Mouse (Mus musculus) embryo, embryonic 10 days (tissue): ENCODE results near the gene Prx.

ENCODE experiments used
- DNase-seq: peaks from one replicate; pipeline ENCODE4 v3.0.0-alpha.2; 2015; ENCODE audit warnings: low spot score

The Prx gene

DNA sequence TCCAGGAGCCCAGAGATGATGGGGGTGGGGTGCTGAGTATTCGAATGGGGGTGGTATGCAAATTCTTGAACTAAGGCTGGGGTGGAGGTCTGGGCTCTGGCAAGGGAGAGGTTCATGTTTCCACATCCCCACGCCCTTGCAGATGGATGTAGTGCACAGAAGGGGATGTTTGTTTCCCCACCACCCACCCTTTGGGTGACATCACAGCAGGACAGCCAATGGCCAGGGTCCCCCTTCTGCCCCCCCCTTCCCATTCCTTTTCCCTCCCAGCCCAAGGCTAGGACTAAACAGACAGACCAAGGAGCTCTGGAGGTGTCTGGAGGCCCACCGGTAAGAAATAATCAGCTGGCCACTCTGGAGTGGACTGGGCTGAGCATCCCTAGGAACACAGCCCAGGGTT lies at the start of gene Prx:
Prx (plus strand) TSS at position 289 of the 400 bp plus-strand sequence.
- DNase-seq: no peak

DNA sequence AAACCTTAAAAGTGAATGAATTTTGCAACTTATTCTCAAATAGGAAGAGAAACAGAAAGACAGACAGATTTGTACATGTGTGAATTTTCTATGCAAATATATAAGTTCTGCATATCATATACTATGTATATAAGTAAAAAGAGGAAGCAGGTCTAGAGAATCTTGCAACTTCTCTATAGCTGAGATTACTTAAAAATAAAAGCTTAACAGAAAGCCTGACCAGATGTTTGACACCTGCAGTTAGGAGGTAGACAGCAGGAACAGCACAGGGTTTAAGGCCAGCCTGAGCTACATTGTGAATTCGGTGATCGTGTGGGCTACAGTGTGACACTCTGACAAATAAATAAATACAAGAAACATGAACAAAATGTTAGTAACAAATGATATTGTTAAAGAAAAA lies 47.8 kb upstream of the Prx start:
- DNase-seq: no peak

DNA sequence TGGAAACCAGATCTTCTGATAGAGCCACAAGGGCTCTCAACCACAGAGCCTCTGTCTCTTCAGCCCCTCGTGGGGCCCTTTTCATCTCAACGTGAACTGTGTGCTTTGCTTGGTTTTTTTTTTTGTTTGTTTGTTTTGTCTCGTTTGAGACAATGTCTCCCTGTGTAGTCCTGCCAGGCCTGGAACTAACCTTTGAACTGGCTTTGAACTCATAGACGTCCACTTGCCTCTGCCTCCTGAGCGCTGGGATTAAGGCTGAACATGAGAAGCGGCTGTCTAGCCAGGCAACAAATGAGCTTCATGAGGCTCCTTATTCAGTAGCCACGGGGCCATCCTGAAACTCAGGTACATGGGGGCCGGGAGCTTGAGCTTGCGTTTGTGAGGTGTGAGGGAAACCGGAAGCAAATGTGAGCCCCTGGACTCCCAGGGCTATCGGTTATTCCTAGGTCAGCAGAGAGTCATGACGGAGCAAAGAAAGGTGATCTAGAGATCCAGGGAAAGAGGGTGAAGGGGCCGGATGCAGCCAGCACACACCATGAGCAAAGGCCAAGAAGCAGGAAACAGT lies 46.8 kb upstream of the Prx start:
- DNase-seq: no peak

DNA sequence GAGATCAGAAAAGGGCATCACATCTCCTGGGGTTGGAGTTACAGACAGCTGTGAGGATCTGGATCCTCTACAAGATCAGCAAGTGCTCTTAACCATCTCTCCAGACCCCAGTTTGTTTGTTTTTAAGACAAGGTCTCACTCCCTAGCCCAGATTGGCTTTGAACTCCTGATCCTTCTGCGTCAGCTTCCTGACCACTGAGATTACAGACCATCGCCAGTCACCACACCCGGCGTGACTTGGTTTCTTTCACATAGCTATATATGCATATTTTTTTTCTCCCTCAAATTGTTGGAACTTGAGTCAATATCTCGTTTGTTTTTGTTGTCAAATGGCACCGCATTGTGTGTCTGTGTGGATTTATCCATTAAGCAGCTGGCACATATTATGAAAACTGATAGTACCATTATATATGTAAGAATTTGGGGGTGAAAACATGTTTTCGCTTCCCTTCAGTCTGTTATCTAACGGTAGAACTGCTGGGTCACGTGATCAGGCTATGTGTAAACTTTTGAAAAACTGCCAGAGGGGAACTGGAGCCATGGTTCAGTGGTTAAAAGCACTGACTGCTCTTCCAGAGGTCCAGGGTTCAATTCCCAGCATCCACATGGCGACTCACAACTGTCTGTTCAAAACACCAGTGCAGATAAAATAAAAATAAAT lies 44.5 kb upstream of the Prx start:
- no peak for DNase-seq

DNA sequence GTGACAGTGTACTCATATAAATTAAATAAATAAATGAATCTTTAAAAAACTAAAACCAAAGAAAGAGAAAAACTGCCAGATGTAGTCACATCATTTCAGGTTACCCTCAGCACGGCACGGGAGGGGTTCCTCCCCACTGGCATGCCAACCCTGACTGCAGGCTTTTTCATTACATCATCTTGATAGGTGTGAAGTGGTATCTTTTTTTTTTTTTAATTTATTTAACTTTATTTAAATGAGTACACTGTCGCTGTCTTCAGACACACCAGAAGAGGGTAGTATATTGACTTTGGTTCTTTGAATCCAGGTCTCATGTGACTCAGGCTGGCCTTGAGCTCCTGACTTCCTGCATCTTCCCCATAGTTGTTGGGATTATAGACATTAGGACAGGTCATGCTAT lies 43.9 kb upstream of the Prx start:
- DNase-seq: no peak

DNA sequence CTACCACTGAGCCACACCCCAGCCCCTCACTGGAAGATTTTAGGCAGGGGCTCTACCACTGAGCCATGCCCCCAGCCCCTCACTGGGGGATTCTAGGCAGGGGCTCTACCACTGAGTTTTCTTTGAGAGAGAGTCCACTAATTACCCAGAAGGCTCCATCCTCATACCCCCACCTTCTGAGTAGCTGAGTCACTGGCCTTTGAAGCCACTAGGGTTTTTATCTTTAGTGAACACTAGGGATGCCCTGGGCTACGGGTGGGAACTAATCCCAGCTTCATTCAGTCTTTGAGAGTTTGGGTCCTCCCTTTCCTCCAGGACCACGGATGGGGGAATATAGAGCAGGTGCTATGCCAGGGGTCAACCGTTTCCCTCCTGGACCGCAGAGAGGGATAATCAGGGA lies 40.5 kb upstream of the Prx start:
- DNase-seq: no peak

DNA sequence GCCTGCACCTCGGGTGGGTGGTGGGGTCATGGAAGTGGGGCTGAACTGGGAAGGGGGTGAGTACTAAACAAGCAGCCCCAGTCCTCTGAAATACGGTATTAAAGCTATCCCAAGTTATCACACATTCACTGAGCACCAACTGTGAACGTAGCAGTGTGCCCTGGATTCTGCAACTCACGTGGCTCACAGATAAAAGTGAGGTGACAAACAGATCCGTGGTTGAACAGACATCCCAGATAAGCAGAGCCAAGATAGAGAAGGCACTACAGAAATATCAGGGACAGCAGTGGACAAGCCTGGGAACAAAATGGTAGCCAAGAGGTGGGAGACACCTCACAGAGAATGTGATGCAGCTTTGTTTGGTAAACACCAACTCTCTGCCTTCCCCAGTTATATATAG lies 39.5 kb upstream of the Prx start:
- no peak for DNase-seq

DNA sequence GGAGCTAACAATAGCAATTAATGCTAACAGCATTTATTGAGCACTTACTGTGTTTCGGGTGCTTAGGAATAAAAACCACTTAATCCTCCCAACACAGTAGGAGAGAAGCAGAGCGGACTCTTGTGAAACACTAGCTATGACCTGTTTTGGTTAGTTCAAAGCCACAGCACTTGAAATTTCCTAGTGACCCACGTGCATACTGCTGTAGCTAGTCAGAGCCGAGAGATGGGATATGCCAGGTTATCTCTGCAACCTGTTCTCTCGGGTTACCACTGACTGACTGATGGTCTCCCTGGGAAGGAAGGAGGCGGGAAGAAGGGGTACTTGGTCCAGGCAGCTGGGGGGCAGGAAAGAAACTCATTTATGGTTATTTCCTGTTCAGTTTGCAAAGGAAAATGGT lies 38.6 kb upstream of the Prx start:
- DNase-seq: no peak

DNA sequence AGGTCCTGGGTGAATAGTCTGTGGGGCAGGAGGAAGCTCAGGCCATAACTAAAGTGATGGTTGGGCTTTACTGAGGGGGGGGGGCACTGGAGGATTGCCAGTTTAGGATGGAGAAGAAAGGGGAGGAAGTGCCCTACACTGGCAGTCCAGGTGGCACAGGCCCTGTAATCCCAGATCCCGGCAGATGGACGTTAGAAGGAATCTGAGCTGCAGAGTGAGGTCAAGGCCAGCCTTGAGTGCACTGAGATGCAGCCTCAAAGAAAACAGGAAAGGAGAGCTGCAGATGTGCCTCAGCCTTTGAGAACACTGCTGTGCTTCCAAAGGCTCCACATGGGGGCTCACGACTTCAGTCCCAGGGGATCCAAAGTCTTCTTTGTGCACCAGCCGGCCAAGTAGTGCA lies 31.5 kb upstream of the Prx start:
- no peak for DNase-seq

DNA sequence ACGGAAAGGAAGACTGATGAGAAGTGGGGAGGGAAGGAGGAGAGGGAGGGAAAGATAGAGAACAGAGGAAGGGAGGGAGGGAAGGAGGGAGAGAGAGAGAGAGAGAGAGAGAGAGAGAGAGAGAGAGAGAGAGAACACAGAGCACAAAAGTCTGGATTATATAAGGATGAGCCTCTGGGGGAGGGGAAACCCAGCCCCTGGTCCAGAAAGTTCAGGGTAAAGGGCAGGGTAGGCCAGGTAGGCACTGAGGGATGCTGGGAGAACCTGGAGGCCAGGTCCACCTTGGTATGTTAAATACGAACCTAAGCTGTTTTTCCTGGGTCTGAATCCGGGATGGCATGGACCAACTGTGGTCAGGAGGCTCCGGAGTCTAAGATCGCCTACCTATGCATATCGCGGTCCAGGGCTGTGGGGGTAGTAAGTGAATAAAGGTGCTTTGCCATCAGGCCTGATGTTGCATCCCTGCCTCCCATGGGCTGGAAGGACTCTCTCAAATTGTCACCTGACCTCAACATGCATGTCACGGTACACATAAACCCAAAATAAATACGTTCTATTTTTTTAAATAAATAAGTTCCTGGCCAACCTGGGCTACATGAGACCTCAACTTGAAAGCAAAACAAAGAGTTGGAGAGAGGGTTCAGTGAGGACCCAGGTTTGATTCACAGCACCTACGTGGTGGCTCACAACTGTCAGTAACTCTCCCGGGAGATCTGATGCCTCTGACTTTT lies 27.6 kb upstream of the Prx start:
- no peak for DNase-seq

DNA sequence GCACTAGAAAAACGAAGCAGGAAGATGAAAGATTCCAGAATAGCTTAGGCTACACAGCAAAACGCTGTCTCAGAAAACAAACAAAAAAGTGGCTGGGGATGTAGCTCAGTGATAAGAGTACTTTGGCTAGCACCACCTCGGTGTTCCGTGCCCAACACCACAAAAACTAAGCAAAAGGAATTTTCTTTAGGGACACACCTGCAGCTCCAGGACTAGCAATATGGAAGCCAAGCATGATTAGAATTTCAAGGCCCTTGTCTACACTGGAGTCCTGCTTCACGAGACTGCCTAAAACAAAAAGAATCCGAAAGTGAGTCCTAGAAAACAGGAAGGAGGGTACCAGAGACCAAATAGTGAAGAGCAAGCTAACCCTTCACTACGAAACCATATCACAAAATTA lies 26.5 kb upstream of the Prx start:
- no peak for DNase-seq

DNA sequence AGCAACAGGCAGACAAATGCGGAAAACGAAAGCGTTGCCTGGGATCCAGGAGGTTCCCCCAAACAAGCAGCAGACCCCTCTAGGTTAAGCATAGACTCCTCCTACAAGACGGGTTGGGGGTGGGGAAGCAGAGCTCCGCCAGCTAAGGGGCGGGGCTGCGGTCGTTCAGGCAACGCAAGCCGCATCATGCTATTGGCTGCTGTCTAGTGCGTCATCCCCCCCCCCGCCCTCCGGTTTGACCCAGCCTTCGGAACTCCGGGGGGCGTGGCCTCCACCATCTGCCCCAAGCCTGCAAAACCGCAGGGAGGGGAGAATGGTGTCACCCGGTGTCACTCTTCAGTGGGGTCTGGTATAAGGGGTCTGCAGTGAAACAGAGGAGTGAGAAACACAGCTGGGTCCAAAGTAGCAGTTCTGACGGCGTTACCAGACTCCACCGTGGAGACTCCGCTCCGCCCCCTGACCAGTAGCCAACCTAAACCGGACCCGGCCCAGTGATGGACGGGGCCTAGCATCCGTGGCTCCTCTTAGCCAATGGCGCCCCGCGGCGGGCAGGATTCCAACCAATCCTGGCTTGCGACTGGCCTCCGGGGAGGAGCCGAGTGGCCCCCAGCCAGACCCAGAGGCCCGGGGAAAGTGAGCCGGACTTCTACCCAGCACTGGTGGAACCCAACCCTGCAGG lies 25.8 kb upstream of the Prx start, which contains the start of gene Sertad3:
Sertad3 (plus strand) TSS at position 613 of the 679 bp plus-strand sequence.
- peak; percentile 98 for DNase-seq

DNA sequence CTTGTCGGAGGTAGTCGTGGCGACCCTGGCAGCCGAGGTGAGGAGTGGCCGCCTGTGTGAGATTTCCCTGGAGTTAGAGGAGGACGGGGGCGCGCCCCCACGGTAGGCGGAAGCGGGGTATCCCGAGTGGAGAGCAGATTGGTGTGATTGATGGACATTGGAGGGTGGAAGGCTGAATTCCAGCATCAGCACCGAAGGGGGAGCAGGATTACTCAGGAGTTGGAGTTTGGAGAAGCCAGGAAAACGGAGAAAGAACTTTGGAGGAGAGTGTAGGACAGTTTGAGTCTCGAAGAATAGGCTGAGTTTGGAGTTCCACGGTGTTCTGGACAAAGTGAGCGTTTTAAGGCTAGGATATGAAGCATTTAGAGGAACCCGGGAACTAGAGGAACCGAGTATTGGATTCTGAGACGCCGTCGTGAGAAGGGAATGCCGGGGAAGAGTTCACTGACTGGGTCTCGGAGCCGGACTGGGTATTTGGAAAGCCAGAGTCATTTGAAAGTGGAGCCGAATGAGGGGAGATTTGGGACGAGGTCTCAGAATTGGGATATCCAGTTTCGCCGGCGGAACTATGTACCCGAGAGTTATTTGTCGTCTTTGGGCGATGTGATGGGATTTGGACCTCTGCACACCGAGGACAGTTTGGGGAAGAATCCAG lies 25.2 kb upstream of the Prx start:
- no peak for DNase-seq

DNA sequence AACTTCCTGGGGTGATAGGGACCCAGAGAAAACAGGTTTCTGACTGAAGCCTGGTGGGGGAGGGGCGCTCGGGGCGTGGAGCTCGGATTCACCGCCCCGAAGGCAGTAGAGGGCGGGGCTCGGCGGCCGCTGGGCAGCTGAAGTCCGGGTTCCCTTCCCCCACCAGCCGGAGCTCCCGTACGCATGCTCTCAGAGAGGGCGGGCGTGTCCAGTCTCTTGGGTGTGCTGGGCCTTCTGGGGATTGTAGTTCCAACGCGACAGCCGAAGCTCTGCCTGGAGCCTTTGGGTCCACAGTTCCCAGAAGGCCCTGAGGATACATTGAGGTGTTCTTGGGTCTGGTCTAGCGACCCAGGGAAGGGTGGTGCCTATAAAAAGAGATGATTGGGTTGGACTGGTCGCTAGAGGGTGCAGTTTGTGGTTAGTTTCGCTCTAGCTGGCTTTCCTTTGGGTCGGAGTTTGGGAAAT lies 24.6 kb upstream of the Prx start:
- DNase-seq: peak; percentile 99

DNA sequence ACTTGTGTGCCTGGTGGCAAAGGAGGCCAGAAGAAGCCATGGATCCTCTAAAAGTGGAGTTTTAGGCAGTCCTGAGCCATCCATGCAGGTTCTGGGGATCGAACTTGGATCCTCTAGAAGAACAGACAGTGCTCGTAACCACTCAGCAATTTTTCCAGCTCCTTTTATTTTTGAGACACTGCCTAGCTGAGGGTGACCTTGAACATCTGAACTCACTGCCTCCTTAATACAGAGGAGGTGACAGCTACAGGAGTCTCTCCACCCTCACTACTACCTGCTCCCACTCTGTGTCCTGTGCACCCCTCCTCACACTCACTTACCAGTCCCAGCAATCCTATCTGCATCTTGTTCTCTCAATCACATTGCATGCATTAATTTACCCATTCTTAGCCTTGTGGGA lies 23.5 kb upstream of the Prx start:
- no peak for DNase-seq

DNA sequence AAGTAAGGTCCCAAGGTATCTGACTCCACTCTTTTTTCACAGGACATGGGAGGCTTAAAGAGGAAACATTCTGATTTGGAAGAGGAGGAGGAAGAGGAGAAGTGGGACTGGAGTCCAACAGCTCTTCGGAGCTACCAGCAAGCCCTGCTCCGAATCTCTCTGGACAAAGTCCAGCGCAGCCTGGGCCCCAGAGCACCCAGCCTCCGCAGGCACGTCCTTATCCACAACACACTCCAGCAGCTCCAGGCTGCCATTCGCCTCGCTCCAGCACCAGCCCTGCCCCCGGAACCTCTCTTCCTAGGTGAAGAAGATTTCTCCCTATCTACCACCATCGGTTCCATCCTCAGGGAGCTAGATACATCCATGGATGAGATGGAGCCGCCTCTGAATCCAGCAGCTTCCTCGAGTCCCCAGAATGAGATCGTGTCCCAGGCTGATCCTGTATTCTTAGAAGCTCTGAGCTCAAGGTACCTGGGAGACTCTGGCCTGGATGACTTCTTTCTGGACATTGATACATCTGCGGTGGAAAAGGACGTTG lies 23.0 kb upstream of the Prx start:
- no peak for DNase-seq

DNA sequence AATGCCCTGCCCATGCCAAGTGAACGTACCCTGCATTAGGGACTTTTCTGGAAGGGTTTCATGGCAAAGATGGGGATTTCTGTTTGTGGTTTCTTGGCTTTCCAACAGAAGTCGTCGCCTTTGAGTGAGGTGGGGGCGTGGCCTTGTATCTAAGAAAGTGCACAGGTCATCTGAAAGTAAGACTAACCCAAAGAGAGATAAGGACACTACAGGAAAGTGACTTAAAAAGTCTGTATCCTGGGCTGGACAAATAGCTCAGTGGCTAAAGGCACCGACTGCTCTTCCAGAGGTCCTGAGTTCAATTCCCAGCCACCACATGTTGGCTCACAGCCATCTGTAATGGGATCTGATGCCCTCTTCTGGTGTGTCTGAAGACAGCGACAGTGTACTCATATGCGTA lies 20.6 kb upstream of the Prx start:
- DNase-seq: no peak

DNA sequence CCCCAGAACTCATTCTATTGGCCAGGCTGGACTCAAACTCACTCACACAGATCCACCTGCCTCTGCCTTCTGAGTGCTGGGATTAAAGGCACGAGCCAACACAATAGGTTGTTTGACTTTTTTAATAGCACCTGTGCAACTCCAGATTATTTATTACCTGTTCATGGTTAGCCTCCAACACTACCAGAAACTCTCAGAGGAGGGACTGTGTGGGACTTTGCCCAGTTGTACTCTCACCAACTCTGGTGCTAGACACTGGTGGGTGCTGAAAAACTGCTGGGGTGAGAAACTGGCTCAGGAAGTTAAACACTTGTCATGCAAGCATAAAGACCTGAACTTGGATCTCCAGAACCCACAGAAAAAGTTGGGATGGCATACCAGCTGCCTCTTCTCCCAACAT lies 19.4 kb upstream of the Prx start:
- no peak for DNase-seq

DNA sequence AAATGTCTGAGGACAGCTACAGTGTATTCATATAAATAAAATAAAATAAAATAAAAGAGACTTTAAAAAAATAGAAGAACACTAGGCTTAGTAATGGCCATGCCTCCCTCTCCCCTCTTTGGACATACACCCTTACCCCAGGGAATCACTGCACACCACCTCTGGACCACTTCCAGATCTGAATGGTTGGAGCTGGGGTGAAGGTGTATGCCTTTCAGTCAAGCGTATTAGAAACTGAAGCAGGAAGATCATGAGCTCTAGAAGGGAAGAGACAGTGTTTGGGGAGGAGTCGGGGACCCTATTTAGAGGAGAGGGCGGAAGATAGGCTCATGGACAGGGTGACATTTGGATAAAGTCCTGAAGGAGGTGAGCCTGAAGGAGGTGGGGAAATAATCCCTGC lies 18.6 kb upstream of the Prx start:
- DNase-seq: no peak

DNA sequence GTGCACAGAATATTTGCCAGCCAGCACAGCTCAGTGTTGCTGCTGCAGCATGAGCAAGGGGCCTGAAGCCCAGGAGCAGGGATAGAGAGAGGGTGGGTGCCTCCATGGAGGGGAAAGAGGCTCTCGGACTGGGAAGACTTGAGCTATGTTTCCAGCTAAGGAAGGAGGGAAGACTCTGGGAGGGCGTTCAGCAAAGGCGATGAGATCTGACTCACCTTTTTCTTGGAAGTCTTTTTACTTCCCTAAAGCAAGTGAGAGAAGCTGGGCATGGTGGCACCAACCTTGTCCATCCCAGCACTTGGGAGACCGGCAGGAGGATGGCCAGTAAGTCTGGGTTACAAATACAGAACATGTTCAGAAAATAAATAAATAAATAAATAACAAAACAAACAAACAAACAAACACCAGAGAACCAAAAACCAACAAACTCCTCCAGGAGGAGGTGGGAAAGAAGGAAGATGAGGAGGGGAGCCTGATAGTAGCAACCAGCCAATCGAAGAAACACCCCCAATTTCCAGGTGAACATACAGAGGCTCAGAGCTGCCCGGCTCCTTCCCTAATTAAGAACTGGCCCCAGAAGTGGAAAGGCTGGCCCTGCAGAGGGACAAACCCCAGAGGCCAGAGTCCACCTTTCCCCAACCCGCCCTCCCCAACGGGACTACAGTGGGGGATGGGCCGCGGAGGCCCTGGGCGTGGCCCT lies 18.0 kb upstream of the Prx start:
- no peak for DNase-seq

DNA sequence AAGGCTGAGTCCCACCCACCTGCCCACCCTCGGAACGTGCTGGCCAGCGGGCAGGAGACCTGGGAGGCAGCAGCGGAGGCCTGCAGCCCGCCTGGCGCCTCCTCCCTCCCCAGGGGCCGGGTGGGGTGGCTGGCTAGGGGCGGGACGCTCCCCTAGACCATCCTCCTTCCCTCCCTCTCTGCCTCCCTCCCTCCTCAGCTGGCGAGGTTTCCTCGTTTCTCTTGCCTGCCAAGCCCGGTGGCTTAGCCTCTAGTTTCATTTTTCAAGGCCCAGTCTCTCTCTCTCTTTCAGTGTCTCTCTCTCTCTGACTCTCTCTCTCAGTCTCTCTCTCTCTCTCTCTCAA lies 17.5 kb upstream of the Prx start:
- peak; percentile 85 for DNase-seq

DNA sequence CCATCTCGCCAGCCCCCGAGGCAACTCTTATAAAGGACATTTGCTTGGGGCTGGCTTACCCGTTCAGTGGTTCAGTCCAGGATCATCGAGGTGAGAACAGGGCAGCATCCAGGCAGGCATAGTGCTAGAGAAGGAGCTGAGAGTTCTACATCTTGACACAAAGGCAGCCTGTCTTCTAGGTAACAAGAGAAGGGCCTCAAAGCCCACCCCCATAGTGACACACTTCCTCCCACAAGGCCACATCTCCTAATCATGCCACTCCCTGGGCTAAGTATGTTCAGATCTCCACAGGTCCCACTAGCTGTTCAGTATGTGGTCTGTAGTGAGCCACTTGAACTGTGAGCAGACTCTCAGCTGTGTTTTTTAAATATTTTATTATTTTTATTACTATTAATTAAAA lies 15.3 kb upstream of the Prx start:
- DNase-seq: no peak
